Mouse (Mus musculus) forebrain, postnatal 0 days (tissue): ENCODE data around the gene Serinc2. TPM values are rescaled to one million over a fixed set of nuclear protein-coding genes. Genes with fewer than 3 reads are reported as not detected.

Experiments used
- ATAC-seq: fragments of 200-750 bp; cut with Nextera tagmentation; 2 replicates; pipeline ENCODE4 v1.8.0; 2017; ENCODE audit warnings: mild to moderate bottlenecking, moderate library complexity
- DNase-seq: peaks from one replicate; pipeline ENCODE4 v3.0.0-alpha.2; 2015
- H3K27ac ChIP-seq: fragments of 300-500 bp; sonication (generic); 2 replicates; pipeline ENCODE4 v1.5.1; 2014; ENCODE audit warnings: low read depth, mild to moderate bottlenecking, antibody characterized with exemption, low read length, moderate library complexity, mixed read lengths
- H3K27me3 ChIP-seq: fragments of 300-500 bp; sonication (generic); 2 replicates; pipeline ENCODE4 v1.6.1; 2014; ENCODE audit warnings: mild to moderate bottlenecking, low read length, mixed read lengths; ENCODE audit not compliant: insufficient read depth
- H3K36me3 ChIP-seq: fragments of 300-500 bp; sonication (generic); 2 replicates; pipeline ENCODE4 v1.6.1; 2014; ENCODE audit warnings: mild to moderate bottlenecking, moderate library complexity; ENCODE audit not compliant: insufficient read depth
- H3K4me1 ChIP-seq: fragments of 300-500 bp; sonication (generic); 2 replicates; pipeline ENCODE4 v1.6.1; 2014; ENCODE audit warnings: antibody characterized with exemption; ENCODE audit not compliant: insufficient read depth
- H3K4me2 ChIP-seq: fragments of 300-500 bp; sonication (generic); 2 replicates; pipeline ENCODE4 v1.6.1; 2014; ENCODE audit warnings: low read depth, mild to moderate bottlenecking, moderate library complexity
- H3K4me3 ChIP-seq: fragments of 300-500 bp; sonication (generic); 2 replicates; pipeline ENCODE4 v1.5.1; 2014; ENCODE audit warnings: low read depth, low read length, mixed read lengths
- H3K9ac ChIP-seq: fragments of 300-500 bp; sonication (generic); 2 replicates; pipeline ENCODE4 v1.6.1; 2014; ENCODE audit warnings: mild to moderate bottlenecking
- H3K9me3 ChIP-seq: fragments of 300-500 bp; sonication (generic); 2 replicates; pipeline ENCODE4 v1.6.1; 2016; ENCODE audit warnings: low read length
- CTCF ChIP-seq: sonication (generic); IDR thresholded peaks from 2 replicates; pipeline ENCODE4 v1.5.1; 2016; ENCODE audit warnings: antibody characterized with exemption, control low read depth, low read depth
- whole genome bisulfite sequencing: fragments of 180-500 bp; shearing (Covaris S2); extraction: QIAGEN DNeasy Blood & Tissue Kit; methylation state at CpG from one replicate; pipeline ENCODE4 v1.1.7; 2014; 5-methylcytosine and 5-hydroxymethylcytosine counted together
- polyA plus RNA-seq: library from polyadenylated mRNA; unstranded; fragments of >200 nt; fragmentation: Nextera tagmentation; extraction: Ambion mirVana; gene quantifications from 2 replicates; pipeline ENCODE4 v1.2.1, GENCODE M21; 2015
- total RNA-seq: library from RNA; depleted of rRNA; stranded (reverse); fragments of >200 nt; gene quantifications from 2 replicates; pipeline ENCODE4 v1.2.3, GENCODE M21; 2014

Serinc2 gene
- total and polyA plus RNA-seq, 2 experiments from 2014 or later: 14.0 to 22.5 TPM

- Histone ChIP-seq H3K27ac (no peak overlapping the region), H3K9me3 (no peaks in the 10 kb centered on the region), H3K27me3 (no peaks in the 10 kb centered on the region), H3K4me1 (no peaks in the 10 kb centered on the region), H3K9ac (no peak overlapping the region), H3K4me2 (no peak overlapping the region), H3K36me3 (no peaks in the 10 kb centered on the region), H3K4me3 (no peak overlapping the region)
- 70% methylated on average over 3 of the region's 3 CpGs for WGBS
- no peak for DNase-seq
- ATAC-seq: no peak
- no peak for TF ChIP-seq CTCF
Observed at GRCm38 (mm10) chr4:130289824-130290223, 10.8 kb upstream of the Serinc2 start.

- Histone ChIP-seq H3K9me3 (no peaks in the 10 kb centered on the region), H3K4me3 (no peak overlapping the region), H3K27me3 (no peaks in the 10 kb centered on the region), H3K4me2 (no peak overlapping the region), H3K36me3 (no peaks in the 10 kb centered on the region), H3K27ac (no peak overlapping the region), H3K4me1 (no peaks in the 10 kb centered on the region), H3K9ac (no peak overlapping the region)
- 54% methylated on average over 3 of the region's 3 CpGs for WGBS
- ATAC-seq (no peak), DNase-seq (no peak)
- no peak for TF ChIP-seq CTCF
Observed at GRCm38 (mm10) chr4:130286531-130286930, 7.5 kb upstream of the Serinc2 start.

- TF ChIP-seq CTCF: no peak
- H3K27ac ChIP-seq: no peak overlapping the region
- no peaks in the 10 kb centered on the region for H3K36me3 ChIP-seq
- ATAC-seq: no peak
- H3K27me3 ChIP-seq: no peaks in the 10 kb centered on the region
- H3K4me1 ChIP-seq: no peaks in the 10 kb centered on the region
- no peak overlapping the region for H3K4me3 ChIP-seq
- no peak overlapping the region for H3K4me2 ChIP-seq
- no peak for DNase-seq
- no peak overlapping the region for H3K9ac ChIP-seq
- H3K9me3 ChIP-seq: no peaks in the 10 kb centered on the region
- WGBS: 75% methylated on average over 9 of the region's 9 CpGs
Observed at GRCm38 (mm10) chr4:130283826-130284225, 4.8 kb upstream of the Serinc2 start.

GRCm38 (mm10) chr4:130282856-130283255, 3.9 kb upstream of the Serinc2 start:
- no peak overlapping the region for H3K9ac ChIP-seq
- WGBS: 76% methylated on average over 5 of the region's 5 CpGs
- DNase-seq: no peak
- H3K36me3 ChIP-seq: no peaks in the 10 kb centered on the region
- no peaks in the 10 kb centered on the region for H3K9me3 ChIP-seq
- H3K4me2 ChIP-seq: no peak overlapping the region
- H3K27ac ChIP-seq: no peak overlapping the region
- no peaks in the 10 kb centered on the region for H3K27me3 ChIP-seq
- no peaks in the 10 kb centered on the region for H3K4me1 ChIP-seq
- H3K4me3 ChIP-seq: no peak overlapping the region
- no peak for ATAC-seq
- no peak for TF ChIP-seq CTCF

- no peak overlapping the region for H3K4me2 ChIP-seq
- H3K27me3 ChIP-seq: no peaks in the 10 kb centered on the region
- no peak for ATAC-seq
- no peak for DNase-seq
- H3K9me3 ChIP-seq: no peaks in the 10 kb centered on the region
- no peak overlapping the region for H3K9ac ChIP-seq
- no peaks in the 10 kb centered on the region for H3K36me3 ChIP-seq
- no peak overlapping the region for H3K27ac ChIP-seq
- H3K4me1 ChIP-seq: 0 out of 2 replicates have a peak, but pooled peaks cover 15% of the 10 kb centered on the region
- 76% methylated on average over 7 of the region's 7 CpGs for WGBS
- H3K4me3 ChIP-seq: no peak overlapping the region
- TF ChIP-seq CTCF: no peak
Observed at GRCm38 (mm10) chr4:130276573-130277176, 2.3 kb downstream of the Serinc2 start.

- H3K9me3 ChIP-seq: no peaks in the 10 kb centered on the region
- H3K9ac ChIP-seq: peak overlapping the region; percentile 90
- WGBS: 31% methylated on average over 5 of the region's 5 CpGs
- peak overlapping the region; percentile 74 for H3K4me2 ChIP-seq
- H3K27me3 ChIP-seq: no peaks in the 10 kb centered on the region
- peak overlapping the region; percentile 76 for H3K4me3 ChIP-seq
- H3K4me1 ChIP-seq: 0 out of 2 replicates have a peak, but pooled peaks cover 17% of the 10 kb centered on the region
- ATAC-seq: no peak
- DNase-seq: no peak
- no peaks in the 10 kb centered on the region for H3K36me3 ChIP-seq
- peak overlapping the region; percentile 97; the same call in 1 of the 2 replicates for H3K27ac ChIP-seq
- no peak for TF ChIP-seq CTCF
Observed at GRCm38 (mm10) chr4:130275823-130276105, 3.2 kb downstream of the Serinc2 start.

- ATAC-seq (peak; percentile 42), DNase-seq (peak; percentile 70)
- Histone ChIP-seq H3K27ac (peak overlapping the region; percentile 97), H3K4me1 (0 out of 2 replicates have a peak, but pooled peaks cover 17% of the 10 kb centered on the region), H3K9ac (peak overlapping the region; percentile 90), H3K4me2 (peak overlapping the region; percentile 74), H3K36me3 (no peaks in the 10 kb centered on the region), H3K4me3 (peak overlapping the region; percentile 76), H3K9me3 (no peaks in the 10 kb centered on the region), H3K27me3 (no peaks in the 10 kb centered on the region)
- 1% methylated on average over 58 of the region's 62 CpGs for WGBS
- TF ChIP-seq CTCF: no peak
Observed at GRCm38 (mm10) chr4:130275016-130275822, 3.8 kb downstream of the Serinc2 start.
